Mouse (Mus musculus): ENCODE results near the gene Jagn1.

The Jagn1 gene

GRCm38 (mm10) chr6:113473246-113473645 lies 30.9 kb downstream of the Jagn1 start:
- no peak for DNase-seq (ENCODE audit: low spot score in 2 of 2)

- no peak for DNase-seq (ENCODE audit: low spot score in 2 of 2)
These were observed 31.3 kb downstream of the Jagn1 start for GRCm38 (mm10) chr6:113473715-113474114.

- no peak for DNase-seq (ENCODE audit: low spot score in 2 of 2)
These were observed 35.0 kb downstream of the Jagn1 start for GRCm38 (mm10) chr6:113477353-113477752.

- DNase-seq (ENCODE audit: low spot score in 2 of 2) = no peak
These were observed 36.5 kb downstream of the Jagn1 start for GRCm38 (mm10) chr6:113478906-113479305.

- DNase-seq (ENCODE audit: low spot score in 2 of 2) = peak; percentile 75 to 85
These were observed 38.4 kb downstream of the Jagn1 start for GRCm38 (mm10) chr6:113480555-113481373.

GRCm38 (mm10) chr6:113482477-113483099 lies 40.2 kb downstream of the Jagn1 start:
- no peak for DNase-seq (ENCODE audit: low spot score in 2 of 2)

GRCm38 (mm10) chr6:113483100-113483615 lies 40.8 kb downstream of the Jagn1 start, which contains the start of gene Creld1:
TSS of gene Creld1 (plus strand) at chr6:113483297.
- peak; percentile 91 to 97 for DNase-seq (ENCODE audit: low spot score in 2 of 2)

GRCm38 (mm10) chr6:113483729-113484128 lies 41.4 kb downstream of the Jagn1 start:
- DNase-seq (ENCODE audit: low spot score in 2 of 2) = no peak

- DNase-seq (ENCODE audit: low spot score in 2 of 2) = peak; percentile 43 to 63
These were observed 44.8 kb downstream of the Jagn1 start for GRCm38 (mm10) chr6:113487125-113487576.

GRCm38 (mm10) chr6:113489410-113489809 lies 47.0 kb downstream of the Jagn1 start:
- no peak for DNase-seq (ENCODE audit: low spot score in 2 of 2)

GRCm38 (mm10) chr6:113492101-113492864 lies 49.9 kb downstream of the Jagn1 start:
- DNase-seq (ENCODE audit: low spot score in 2 of 2) = no peak

GRCm38 (mm10) chr6:113494258-113494788 lies 52.0 kb downstream of the Jagn1 start:
- DNase-seq (ENCODE audit: low spot score in 2 of 2) = peak; percentile 82 to 84

- DNase-seq (ENCODE audit: low spot score in 2 of 2) = no peak
These were observed 52.8 kb downstream of the Jagn1 start for GRCm38 (mm10) chr6:113495071-113495675.

Data from urinary bladder, postnatal 36 days (tissue).